Mouse (Mus musculus): ENCODE data around the gene Dip2b. TPM values are rescaled to one million over a fixed set of nuclear protein-coding genes. Genes with fewer than 3 reads are reported as not detected.

Gene Dip2b
- polyA plus RNA-seq (2015; fragmentation: Nextera tagmentation; extraction: Ambion mirVana) = 11.0 and 11.1 TPM in 2 replicates

- Histone ChIP-seq H3K4me3 (peak within 1 kb of the TSS; percentile 94), H3K4me1 (peaks cover 28% of the 10 kb centered on the region), H3K9ac (peak within 1 kb of the TSS; percentile 97), H3K4me2 (replicated peaks) (peak within 1 kb of the TSS; percentile 82), H3K9me3 (no peaks in the 10 kb centered on the region), H3K36me3 (no peaks in the 10 kb centered on the region), H3K27me3 (peaks cover 3% of the 10 kb centered on the region; the same call in 1 of the 2 replicates), H3K27ac (peak within 1 kb of the TSS; percentile 91)
- ATAC-seq (ENCODE audit: low FRiP score, low read depth) = peak; percentile 90
- under 1% methylated on average over 51 of the region's 68 CpGs for WGBS
These were observed at the start of gene Dip2b for GRCm38 (mm10) chr15:100038470-100038971. Gene Dip2b, plus strand, starts transcription at chr15:100038664.

DNA sequence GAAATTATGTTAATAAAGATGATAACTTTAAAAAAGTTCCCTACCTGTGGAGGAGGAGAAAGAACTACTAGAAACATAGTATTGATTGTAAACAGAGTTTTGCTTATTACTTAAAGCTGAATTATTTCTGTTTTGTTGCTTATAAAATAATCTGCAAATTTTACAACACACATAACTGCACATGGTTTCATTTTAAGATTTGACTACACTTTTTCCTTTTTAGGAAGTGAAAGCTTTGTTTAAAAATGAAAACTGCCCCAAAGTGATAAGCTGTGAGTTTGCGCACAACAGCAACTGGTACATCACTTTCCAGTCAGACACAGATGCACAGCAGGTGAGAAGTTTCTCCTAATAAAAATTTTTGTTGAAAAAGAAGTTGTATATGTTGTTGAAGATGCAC is 45.4 kb upstream of the Dip2b start:
- no peaks in the 10 kb centered on the region for H3K9me3 ChIP-seq
- no peak overlapping the region for H3K27ac ChIP-seq
- H3K4me2 ChIP-seq (replicated peaks) = no peak overlapping the region
- ATAC-seq (ENCODE audit: low FRiP score, low read depth) = no peak
- H3K36me3 ChIP-seq = peaks cover 61% of the 10 kb centered on the region
- H3K9ac ChIP-seq = no peak overlapping the region
- 91% methylated on average over 1 of the region's 1 CpGs for WGBS
- no peak overlapping the region for H3K4me3 ChIP-seq
- H3K4me1 ChIP-seq = no peaks in the 10 kb centered on the region
- H3K27me3 ChIP-seq = no peaks in the 10 kb centered on the region

- 93% methylated on average over 6 of the region's 6 CpGs for WGBS
- H3K9ac ChIP-seq = no peak overlapping the region
- no peak overlapping the region for H3K27ac ChIP-seq
- H3K4me1 ChIP-seq = no peaks in the 10 kb centered on the region
- ATAC-seq (ENCODE audit: low FRiP score, low read depth) = no peak
- no peaks in the 10 kb centered on the region for H3K9me3 ChIP-seq
- H3K4me2 ChIP-seq (replicated peaks) = no peak overlapping the region
- H3K36me3 ChIP-seq = peaks cover 65% of the 10 kb centered on the region
- H3K4me3 ChIP-seq = no peak overlapping the region
- no peaks in the 10 kb centered on the region for H3K27me3 ChIP-seq
These were observed 41.2 kb upstream of the Dip2b start for GRCm38 (mm10) chr15:99997114-99997804.

DNA sequence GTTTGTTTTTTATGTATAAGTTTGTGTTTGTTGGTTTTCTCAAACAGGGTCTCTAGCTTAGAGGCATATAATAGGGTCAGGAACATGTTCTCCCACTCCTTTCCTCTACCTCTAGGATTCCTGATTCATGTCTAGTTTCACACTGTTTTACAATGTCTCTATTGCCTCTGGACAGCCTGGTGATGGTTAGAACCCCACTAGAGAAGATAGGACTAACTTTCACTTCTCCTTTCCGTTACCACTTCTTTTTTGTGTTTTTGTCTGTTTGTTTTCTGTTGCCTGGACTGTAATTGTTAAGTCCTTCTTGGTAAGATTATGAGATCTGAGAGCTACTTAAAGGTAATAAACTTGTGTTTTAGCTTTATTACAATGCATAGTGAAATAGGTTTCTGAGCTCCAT is 39.1 kb upstream of the Dip2b start:
- Histone ChIP-seq H3K4me1 (no peaks in the 10 kb centered on the region), H3K9ac (no peak overlapping the region), H3K27me3 (no peaks in the 10 kb centered on the region), H3K27ac (no peak overlapping the region), H3K9me3 (no peaks in the 10 kb centered on the region), H3K4me3 (no peak overlapping the region), H3K4me2 (replicated peaks) (no peak overlapping the region), H3K36me3 (peaks cover 72% of the 10 kb centered on the region)
- WGBS = 100% methylated on average over 1 of the region's 1 CpGs
- no peak for ATAC-seq (ENCODE audit: low FRiP score, low read depth)

DNA sequence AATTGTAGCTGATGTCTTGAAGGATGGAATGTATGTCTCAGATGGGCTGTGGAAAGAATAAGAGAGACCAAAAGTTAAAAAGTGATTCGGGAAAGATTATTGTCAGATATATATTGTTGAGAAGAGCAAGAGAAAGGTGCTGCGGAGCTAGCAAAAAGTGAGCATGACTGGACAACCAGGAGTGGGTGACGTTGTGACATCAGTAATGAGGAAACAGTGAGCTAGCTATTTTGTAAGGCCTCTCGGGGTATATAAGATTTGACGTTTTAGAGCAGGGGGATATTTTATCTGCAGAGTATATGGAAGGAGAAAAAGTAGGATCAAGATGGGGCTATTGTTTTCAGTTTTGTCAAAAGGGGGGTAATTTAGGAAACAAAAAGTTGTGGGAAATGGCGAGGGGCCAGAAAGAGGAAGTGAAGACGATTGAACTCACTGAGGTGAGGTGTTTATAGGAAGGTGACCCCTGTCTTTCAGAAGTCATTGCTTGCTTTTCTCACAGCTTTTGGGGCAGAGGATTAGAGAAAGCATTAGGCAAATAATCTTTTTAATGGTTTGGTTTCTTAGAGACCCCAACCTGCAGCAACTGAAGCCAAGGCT is 33.7 kb upstream of the Dip2b start:
- Histone ChIP-seq H3K36me3 (peaks cover 87% of the 10 kb centered on the region), H3K4me2 (replicated peaks) (no peak overlapping the region), H3K27ac (no peak overlapping the region), H3K27me3 (no peaks in the 10 kb centered on the region), H3K9me3 (no peaks in the 10 kb centered on the region), H3K9ac (no peak overlapping the region), H3K4me3 (no peak overlapping the region), H3K4me1 (no peaks in the 10 kb centered on the region)
- 86% methylated on average over 7 of the region's 7 CpGs for WGBS
- no peak for ATAC-seq (ENCODE audit: low FRiP score, low read depth)

DNA sequence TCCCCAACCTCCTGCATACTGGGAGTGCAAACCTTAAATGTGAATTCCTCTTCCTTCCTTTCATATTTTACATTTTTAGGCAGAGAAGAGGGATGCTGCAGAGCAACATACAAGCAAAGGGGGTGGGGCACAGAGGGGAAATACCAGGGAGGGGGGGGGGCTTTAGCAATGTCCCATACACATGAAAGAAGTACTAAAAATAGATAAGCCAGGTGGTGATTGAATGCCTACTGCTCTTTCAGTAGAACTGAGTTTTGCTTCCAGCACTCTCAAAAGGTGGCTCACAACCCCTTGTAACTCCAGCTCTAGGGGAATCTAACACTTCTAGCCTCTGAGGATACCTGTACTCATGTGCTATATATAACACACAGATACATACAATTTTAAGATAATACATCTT is 32.3 kb upstream of the Dip2b start:
- H3K27me3 ChIP-seq = no peaks in the 10 kb centered on the region
- no peak overlapping the region for H3K4me3 ChIP-seq
- no peak overlapping the region for H3K4me2 ChIP-seq (replicated peaks)
- H3K4me1 ChIP-seq = no peaks in the 10 kb centered on the region
- no peak for ATAC-seq (ENCODE audit: low FRiP score, low read depth)
- H3K9me3 ChIP-seq = no peaks in the 10 kb centered on the region
- H3K27ac ChIP-seq = no peak overlapping the region
- no peak overlapping the region for H3K9ac ChIP-seq
- H3K36me3 ChIP-seq = peaks cover 91% of the 10 kb centered on the region

- Histone ChIP-seq H3K27ac (no peak overlapping the region), H3K9me3 (0 out of 2 replicates have a peak, but pooled peaks cover 4% of the 10 kb centered on the region), H3K4me3 (no peak overlapping the region), H3K9ac (no peak overlapping the region), H3K4me2 (replicated peaks) (no peak overlapping the region), H3K36me3 (peaks cover 20% of the 10 kb centered on the region), H3K4me1 (no peaks in the 10 kb centered on the region), H3K27me3 (no peaks in the 10 kb centered on the region)
- no peak for ATAC-seq (ENCODE audit: low FRiP score, low read depth)
- WGBS = 79% methylated on average over 6 of the region's 6 CpGs
These were observed 20.1 kb upstream of the Dip2b start for GRCm38 (mm10) chr15:100018280-100018899.

DNA sequence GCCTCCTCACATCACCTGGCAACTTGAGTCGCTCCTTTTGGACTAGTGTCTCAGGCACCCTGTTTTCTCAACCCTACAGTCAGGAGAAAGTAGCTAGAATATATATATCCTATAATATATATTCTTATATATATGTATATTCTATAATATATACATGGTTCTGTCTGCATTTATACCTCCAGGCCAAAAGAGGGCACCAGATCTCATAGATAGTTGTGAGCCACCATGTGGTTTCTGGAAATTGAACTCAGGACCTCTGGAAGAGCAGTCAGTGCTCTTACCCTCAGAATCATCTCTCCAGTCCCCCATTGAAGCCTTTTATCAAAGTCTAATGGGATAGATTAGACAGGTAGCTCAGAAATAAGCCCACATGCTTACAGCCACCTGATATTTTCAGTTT is 17.3 kb upstream of the Dip2b start:
- Histone ChIP-seq H3K27ac (no peak overlapping the region), H3K9me3 (0 out of 2 replicates have a peak, but pooled peaks cover 4% of the 10 kb centered on the region), H3K4me3 (no peak overlapping the region), H3K36me3 (peaks cover 14% of the 10 kb centered on the region; the same call in 1 of the 2 replicates), H3K4me2 (replicated peaks) (no peak overlapping the region), H3K27me3 (no peaks in the 10 kb centered on the region), H3K9ac (no peak overlapping the region), H3K4me1 (no peaks in the 10 kb centered on the region)
- WGBS = 89% methylated on average over 1 of the region's 1 CpGs
- ATAC-seq (ENCODE audit: low FRiP score, low read depth) = no peak

GRCm38 (mm10) chr15:100022923-100023322 is 15.5 kb upstream of the Dip2b start:
- Histone ChIP-seq H3K27me3 (no peaks in the 10 kb centered on the region), H3K36me3 (peaks cover 5% of the 10 kb centered on the region; the same call in 1 of the 2 replicates), H3K4me1 (no peaks in the 10 kb centered on the region), H3K4me2 (replicated peaks) (no peak overlapping the region), H3K27ac (no peak overlapping the region), H3K4me3 (no peak overlapping the region), H3K9ac (no peak overlapping the region), H3K9me3 (0 out of 2 replicates have a peak, but pooled peaks cover 4% of the 10 kb centered on the region)
- no peak for ATAC-seq (ENCODE audit: low FRiP score, low read depth)
- 26% methylated on average over 5 of the region's 5 CpGs for WGBS

GRCm38 (mm10) chr15:100025076-100025834 is 13.2 kb upstream of the Dip2b start:
- ATAC-seq (ENCODE audit: low FRiP score, low read depth) = no peak
- H3K36me3 ChIP-seq = peaks cover 5% of the 10 kb centered on the region; the same call in 1 of the 2 replicates
- no peak overlapping the region for H3K9ac ChIP-seq
- H3K4me2 ChIP-seq (replicated peaks) = no peak overlapping the region
- 70% methylated on average over 11 of the region's 11 CpGs for WGBS
- 0 out of 2 replicates have a peak, but pooled peaks cover 4% of the 10 kb centered on the region for H3K9me3 ChIP-seq
- H3K27me3 ChIP-seq = no peaks in the 10 kb centered on the region
- no peaks in the 10 kb centered on the region; the same call in 1 of the 2 replicates for H3K4me1 ChIP-seq
- H3K4me3 ChIP-seq = no peak overlapping the region
- no peak overlapping the region for H3K27ac ChIP-seq

DNA sequence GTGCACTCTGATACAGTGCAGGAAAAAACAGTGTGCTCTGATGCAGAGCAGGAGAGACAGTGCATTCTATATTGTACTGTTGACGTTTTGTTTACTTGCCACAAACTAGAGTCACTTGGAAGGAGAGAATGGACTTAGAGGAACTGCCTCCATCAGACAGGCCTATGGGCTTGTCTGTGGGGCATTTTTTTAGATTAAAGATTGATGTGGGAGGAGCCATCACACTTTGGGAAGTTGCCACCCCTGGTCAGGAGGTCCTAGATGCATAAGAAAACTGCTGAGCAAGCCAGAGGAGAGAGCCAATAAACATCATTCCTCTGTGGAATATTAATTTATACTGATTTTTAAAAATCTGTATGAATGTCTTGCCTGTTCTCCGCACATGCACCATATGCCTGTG is 10.3 kb upstream of the Dip2b start:
- no peaks in the 10 kb centered on the region for H3K9me3 ChIP-seq
- H3K4me2 ChIP-seq (replicated peaks) = no peak overlapping the region
- no peak overlapping the region for H3K4me3 ChIP-seq
- H3K4me1 ChIP-seq = no peaks in the 10 kb centered on the region; the same call in 1 of the 2 replicates
- WGBS = 75% methylated on average over 2 of the region's 2 CpGs
- ATAC-seq (ENCODE audit: low FRiP score, low read depth) = no peak
- H3K27ac ChIP-seq = no peak overlapping the region
- H3K36me3 ChIP-seq = no peaks in the 10 kb centered on the region
- H3K27me3 ChIP-seq = no peaks in the 10 kb centered on the region
- no peak overlapping the region for H3K9ac ChIP-seq

Data from limb, embryonic 13.5 days (tissue).